Mouse (Mus musculus) kidney, adult 18-20 months (tissue): ENCODE measurements around the gene Rcan1.

Source experiments
- DNase-seq: peaks from one replicate; pipeline ENCODE4 v3.0.0; 2021

Gene Rcan1

DNA sequence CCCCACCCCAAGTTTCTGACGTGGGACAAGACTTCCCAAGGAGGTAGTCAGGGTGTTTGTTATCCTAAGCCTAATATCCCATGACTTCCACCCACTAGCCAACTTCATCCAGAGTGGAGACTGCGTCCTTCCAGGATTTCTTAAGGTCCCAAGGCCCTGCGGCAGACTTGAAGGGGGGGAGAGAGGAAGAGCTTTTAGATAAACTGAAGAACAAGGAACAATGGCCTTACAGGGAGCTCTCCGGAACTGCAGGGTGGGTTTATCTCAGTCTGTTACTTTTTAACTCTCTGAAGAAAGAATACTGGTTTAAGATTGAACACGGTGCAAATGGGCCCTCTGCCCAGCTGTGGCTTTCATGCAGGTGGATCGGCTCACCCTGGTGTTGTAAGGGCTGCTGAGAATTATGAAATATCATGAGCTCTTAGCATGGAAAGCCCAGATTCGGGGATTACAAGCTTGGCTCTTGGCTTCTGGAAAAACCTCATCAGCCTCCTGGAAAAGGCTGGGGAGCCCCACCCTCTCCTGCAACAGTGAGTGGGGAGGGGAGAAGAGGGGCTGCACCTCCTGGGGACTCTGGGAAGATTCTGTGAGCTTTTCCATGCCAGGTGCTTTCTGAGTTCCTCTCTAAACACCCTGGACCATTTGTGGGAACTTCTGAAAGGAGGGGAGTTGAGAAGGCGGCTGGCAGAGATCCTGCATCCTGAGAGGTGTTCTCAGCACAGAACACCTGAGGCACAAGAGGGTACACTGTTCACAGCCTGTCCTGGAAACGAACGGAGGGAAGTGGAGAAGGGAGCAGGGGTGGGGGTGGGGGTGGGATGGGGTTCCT lies 72.7 kb downstream of the Rcan1 start:
- peak; percentile 42 for DNase-seq

GRCm38 (mm10) chr16:92393732-92394131 lies 76.9 kb downstream of the Rcan1 start:
- DNase-seq = no peak

DNA sequence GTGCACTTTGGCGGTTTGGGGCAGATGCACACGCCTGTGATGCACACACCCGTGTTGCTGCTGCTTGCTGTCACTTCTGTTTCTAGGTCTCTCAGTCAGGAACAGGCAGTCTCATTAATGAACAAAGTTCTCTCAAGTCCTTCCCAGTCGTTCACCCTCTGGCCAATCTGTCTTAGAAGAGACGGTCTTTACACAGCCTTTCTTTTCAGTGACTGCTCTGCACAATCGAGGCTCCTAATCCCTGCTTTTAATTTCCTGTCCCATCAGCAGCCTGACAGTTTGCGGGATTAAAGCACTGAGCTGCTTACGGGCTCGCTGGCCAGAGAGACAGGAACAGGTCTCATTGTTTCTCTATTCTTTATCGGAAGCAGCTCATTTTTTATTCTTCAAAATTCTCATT lies 83.0 kb downstream of the Rcan1 start:
- no peak for DNase-seq

- peak; percentile 84 for DNase-seq
Observed at GRCm38 (mm10) chr16:92385062-92385461, 85.6 kb downstream of the Rcan1 start.

GRCm38 (mm10) chr16:92383412-92383811 lies 87.3 kb downstream of the Rcan1 start:
- no peak for DNase-seq

GRCm38 (mm10) chr16:92382508-92382907 lies 88.2 kb downstream of the Rcan1 start:
- DNase-seq = no peak

- DNase-seq = no peak
Observed at GRCm38 (mm10) chr16:92381092-92381491, 89.6 kb downstream of the Rcan1 start.

GRCm38 (mm10) chr16:92376976-92377375 lies 93.7 kb downstream of the Rcan1 start:
- DNase-seq = no peak

DNA sequence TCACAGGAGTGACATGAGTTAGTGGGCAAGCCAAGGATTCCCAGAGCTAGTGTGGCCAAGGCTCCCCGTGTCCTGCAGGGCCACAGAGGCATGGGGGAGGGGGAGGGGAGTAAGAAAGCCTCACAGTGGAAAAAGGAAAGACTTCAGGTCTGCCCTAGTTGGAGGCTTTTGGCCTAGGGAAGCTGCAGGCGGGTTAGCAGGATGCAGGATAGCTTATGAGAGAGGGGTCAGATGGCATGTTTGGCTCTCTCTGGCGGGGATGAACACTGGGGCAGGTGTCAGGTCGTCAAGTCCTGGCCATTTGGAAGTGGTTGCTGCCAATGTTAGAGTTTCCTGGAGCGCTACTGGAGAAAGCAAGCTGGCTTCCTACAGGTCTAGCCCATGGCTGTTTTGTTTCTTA lies 99.0 kb downstream of the Rcan1 start:
- no peak for DNase-seq

- DNase-seq = peak; percentile 31
Observed at GRCm38 (mm10) chr16:92369260-92369659, 101.4 kb downstream of the Rcan1 start.

GRCm38 (mm10) chr16:92365477-92365876 lies 105.2 kb downstream of the Rcan1 start:
- no peak for DNase-seq

GRCm38 (mm10) chr16:92360711-92361110 lies 110.0 kb downstream of the Rcan1 start:
- no peak for DNase-seq

DNA sequence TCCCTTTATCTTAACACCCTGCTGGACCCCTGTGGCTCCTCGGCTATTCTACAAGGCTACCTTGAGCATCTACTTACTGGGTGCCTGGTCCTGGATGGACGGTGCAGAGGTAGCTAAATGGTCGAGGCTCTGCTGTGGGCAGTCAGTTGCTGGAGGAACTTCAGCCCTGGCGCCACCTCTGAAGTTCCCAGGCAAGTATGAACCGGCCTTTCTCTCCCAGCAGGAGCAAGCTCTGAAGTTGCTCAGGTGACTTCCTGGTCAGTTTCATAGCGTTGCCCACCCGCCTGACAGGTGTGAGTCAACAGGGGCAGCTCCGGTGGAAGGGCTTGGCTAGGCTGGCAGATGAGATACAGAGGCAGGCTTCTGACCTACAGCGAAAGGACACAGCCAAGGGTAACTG lies 111.4 kb downstream of the Rcan1 start, which contains the start of gene Kcne1:
Gene Kcne1 (minus strand): TSS at position 240 of the 400 bp plus-strand sequence.
- DNase-seq = no peak

DNA sequence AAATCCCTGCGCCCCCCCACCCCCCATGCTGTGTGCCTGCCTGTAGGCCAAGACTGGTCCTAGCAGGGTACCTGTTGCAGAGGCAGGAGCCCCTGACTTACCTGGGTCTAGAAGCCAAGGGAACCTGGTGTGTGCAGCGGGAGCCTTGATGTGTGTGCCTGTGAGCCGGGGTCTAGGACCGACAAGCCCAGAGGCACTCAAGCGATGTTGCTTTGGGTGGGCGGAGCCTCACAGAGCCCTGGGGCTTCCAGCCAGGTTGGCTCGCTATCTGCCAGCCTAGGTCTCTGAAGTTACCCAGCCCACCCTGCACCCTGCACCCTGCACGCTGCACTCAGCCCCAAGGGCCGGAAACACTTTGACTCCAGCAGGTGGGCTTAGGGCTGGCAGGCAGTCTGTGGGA lies 111.9 kb downstream of the Rcan1 start:
- DNase-seq = no peak

DNA sequence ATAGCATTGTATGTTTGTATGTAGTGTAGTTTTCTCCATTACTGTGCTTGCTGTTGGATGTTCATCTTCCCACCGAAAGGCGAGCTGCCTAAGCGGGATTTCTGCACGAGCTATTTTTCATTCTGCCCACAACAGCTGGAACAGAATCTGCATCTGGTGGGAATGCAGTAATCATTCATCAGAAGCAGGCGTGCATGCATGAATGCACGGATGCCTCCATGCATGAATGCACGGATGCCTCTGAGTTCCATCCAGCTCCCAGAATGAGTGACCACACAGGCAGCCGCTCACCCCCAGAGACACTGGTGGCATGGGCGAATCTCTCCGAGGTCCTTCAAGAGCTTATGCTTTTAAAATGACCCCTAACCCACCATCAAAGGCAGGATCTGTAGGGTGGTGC lies 113.1 kb downstream of the Rcan1 start:
- DNase-seq = peak; percentile 13

- DNase-seq = no peak
Observed at GRCm38 (mm10) chr16:92357023-92357422, 113.6 kb downstream of the Rcan1 start.

DNA sequence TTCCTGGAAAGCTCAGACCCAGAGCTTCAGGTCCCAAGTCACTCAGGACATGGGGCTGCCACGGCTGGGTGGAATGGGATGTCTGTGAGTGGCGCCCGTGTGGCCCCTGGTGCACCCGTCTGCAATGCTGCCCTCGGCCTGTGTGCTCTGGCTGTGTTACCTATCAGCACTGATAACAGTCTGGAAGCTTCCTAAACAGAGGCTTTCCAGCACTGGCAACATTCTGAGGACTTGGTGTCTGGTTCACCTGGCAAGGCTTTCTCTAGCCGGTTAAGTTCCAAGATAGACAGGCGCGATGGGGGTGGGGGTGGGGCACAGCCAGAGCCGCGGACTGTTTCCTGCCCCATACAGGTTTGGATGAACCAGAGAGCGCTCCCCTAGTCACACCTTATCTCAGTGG lies 114.7 kb downstream of the Rcan1 start:
- DNase-seq = no peak

DNA sequence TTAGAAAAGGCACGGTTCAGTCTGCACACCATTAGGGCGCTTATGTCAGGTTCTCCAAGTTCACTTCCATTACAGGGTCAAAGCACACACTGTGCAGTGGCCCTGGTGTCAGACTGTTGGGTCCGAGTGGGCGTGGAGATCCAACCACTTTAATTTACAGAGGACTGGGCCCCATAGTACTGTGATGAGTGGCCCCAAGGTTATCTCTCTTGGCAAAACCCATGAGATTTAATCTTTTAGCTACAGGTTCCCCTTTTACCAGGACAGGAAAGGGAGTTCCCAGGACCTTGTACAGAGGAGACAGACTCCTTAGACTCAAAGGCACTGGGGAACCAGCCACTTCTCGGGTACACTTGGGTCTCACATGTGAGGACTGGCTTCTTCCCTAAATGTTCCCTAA lies 115.3 kb downstream of the Rcan1 start:
- no peak for DNase-seq

DNA sequence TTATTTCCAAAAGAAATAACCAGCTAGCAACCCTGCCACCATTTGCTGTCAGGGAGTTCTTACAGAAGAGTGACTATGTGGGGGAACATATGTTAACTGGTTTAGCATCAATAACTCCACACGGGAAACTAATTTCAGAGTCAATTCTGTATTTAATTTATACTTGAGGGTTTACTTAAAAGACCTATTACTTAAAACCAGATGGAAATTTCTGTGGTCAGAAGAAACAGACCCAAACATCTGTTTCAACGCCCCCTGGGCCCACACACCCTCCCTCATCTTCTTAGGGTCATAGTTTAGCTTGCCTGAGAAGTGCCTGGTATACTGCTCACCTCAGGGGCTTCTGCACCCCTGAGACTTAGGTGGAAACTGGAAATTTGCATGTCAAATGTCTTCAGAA lies 116.8 kb downstream of the Rcan1 start:
- DNase-seq = no peak

GRCm38 (mm10) chr16:92353295-92353694 lies 117.4 kb downstream of the Rcan1 start:
- no peak for DNase-seq

DNA sequence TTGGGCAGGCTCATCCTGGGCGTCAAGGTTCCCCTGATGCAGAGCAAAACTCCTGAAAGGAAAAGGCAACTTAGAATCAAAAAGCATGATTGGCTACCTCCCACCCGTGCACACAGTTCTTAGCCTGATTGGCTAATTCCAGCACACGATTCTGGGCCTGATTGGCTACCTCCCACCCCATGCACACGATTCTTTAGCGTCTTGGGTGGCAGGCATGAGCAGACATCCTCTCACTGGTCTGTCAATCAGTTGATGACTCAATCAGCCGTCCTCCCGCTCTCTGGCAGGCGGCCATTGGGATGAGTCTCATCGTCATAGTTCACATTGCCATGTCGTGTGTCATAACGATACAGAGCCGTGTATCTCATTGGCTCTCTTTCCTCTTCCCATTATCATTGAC lies 121.7 kb downstream of the Rcan1 start:
- no peak for DNase-seq

DNA sequence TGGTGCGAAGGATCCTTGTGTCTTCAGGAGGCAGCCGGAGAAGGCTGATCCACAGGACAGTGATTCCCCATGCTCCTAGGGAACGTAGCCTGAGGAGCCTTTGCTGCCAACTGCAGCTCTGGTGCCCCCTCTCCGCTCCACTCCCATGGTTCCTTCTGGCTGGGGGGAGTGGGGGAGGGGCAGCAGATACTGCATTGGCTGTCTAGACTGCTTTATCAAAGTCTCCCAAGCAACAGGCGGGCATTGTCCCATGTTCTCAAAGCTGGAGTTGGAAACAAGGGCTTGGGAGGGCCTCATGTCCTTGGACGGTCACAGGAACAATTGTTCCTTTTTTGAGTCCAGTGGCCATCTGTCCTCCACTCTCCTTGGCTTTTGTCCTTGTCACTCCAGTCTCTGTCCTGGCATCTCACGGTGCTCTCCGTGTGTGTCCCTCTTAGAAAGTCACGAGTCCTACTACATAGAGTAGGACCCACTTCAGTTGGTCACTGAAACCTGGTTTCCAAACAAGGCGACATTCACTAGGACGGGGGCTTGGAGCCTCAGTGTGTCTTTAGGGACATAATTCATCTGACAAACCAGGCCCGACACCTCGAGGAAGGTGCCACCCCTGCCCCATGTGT lies 124.3 kb downstream of the Rcan1 start:
- DNase-seq = no peak

DNA sequence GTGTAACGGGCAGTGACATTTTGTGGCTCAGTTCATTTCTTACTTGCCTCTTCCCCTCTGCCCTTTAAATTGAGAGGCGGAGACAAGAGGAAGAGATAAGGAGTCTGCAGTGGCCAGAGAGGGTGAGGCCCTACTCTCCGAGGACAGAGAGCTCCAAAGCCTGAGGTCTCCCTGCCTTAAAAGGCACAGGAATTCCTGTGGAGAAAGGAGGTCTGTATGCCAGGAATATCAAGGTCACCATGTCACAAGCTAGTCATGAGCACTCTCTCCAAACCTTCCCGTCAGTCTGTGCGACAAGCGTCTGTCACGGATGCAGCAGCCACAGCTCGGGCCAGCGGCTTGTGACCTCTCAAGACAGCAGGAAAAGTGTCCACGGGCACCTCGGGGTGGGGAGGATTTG lies 125.5 kb downstream of the Rcan1 start:
- no peak for DNase-seq
